Mouse (Mus musculus) kidney, postnatal 4 days (tissue): ENCODE measurements around the gene Snrpa.

Experiments used
- DNase-seq, 2 experiments: peaks; one replicate each; pipeline ENCODE4 v3.0.0; 2021; ENCODE audit warnings: mixed read lengths in 2 of 2

The Snrpa gene

GRCm38 (mm10) chr7:27165696-27166095 lies 30.4 kb downstream of the Snrpa start:
- DNase-seq, result no peak

DNA sequence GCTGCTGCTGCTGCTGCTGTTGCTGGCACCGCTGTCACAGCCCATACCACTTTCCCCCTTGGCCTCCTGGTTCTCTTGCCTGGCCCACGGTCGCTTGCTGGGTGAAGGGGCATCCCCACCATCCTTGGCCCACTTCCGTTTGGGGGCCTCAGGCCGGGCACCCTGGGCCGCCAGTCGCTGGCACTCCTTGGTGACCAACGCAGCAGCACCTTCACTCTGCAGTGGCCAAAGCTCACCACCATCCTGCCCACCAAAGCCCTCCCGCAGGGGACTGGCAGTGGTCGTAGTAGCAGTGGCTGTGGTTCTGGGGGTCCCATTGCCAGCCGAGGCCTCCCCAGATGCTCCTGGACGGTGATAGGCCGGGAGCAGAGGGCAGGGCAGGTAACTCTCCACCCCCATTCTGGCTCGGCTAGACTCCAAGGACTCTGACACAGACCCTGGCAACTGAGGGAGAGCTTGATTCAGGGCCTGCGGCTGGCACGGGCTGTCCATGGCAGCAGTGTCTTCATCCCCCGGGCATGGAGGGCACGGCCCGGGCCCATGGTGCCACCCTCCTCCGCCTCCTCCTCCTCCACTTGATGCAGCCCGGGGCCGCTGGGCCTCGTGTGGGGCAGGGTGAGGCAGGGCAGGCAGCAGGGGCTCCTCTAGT lies 30.9 kb downstream of the Snrpa start:
- peak in 1 of 2 experiments; percentile 46 for DNase-seq

GRCm38 (mm10) chr7:27164112-27164947 lies 31.7 kb downstream of the Snrpa start:
- DNase-seq, result peak in 1 of 2 experiments; percentile 49

DNA sequence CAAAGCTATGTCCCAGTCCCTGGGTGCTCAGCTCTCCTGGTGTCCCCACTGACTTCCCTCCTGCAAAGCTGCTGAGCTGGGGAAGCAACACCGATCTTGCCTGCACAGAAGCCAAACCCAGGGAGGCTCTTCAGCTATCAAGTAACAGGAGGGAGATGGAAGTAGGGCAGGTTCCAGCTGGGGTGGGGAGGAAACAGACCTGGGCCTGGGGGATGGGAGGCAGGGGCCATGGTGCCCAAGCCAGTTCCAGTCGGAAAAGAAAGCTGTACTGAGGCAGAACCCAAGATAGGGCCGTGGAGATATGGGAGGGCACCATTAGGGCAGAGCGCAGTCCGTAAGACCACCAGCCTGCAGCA lies 32.6 kb downstream of the Snrpa start:
- DNase-seq, result no peak

DNA sequence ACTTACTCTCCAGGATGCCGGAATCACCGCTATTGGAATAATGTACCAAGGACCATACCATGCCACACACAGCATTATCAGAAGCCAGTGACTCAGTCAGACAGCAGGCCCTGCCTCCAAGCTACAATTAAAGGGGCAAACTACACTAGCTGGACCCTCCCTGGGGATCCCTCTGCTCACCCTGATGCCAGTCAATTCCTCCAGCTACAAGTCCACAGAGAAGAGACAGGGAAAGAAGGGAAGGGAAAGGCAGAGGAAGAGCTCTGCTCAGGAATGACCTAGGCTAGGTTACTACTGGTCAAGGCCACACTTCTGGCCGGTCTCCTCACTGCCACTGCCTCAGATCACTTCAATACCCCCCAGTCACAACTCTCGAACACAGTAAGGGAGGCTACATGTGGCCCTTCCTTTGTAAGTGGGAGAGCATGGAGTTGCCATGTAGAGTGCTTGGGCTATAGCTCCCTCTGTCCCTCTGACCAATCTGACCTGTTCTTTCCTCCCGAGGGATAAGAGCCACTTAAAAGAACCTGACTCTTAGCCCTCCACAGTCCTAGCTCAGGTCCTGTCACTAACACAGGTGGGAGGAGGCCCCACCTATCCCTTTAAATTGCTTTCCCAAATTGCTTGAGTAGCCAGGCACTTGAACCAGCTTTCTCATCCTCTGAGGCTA lies 33.2 kb downstream of the Snrpa start:
- DNase-seq, result no peak

DNA sequence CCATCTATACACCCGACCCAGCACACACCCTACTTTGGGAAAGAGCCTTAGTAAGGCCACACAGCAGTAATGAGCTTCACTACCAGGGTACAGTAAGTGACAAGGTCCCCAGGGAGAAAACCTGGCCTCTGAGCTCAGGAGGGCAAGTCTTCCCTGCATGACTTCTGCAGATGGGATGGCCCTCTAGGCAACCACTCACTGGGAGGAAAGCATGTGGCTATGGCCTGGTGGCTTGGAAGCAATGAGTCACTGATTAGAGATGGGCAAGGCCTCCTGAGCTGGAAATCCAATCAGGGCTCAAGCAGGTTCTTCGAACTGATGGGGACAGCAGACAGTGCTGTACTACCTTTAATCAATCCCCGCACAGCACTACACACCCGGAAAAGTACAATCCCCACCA lies 34.3 kb downstream of the Snrpa start:
- peak in 1 of 2 experiments; percentile 51 for DNase-seq

DNA sequence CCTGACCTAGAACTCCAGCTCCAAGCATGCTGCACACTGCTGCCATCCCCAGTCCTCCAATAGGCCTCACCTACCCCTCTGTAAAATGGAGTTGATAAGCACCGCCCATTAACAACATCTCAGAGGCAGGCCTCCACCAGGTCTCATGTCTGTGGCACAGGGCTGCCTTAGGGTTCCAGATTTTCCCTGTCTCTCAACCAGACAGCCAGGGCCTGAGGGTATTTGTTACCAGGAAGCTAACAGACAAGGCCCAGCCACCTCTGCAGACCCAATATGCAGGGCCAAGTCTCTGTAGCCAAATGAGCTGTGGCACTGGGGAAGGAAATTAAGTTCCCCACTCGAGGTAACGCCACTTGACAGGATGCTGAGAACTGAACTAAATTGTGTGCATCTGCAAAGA lies 35.1 kb downstream of the Snrpa start:
- DNase-seq, result no peak

DNA sequence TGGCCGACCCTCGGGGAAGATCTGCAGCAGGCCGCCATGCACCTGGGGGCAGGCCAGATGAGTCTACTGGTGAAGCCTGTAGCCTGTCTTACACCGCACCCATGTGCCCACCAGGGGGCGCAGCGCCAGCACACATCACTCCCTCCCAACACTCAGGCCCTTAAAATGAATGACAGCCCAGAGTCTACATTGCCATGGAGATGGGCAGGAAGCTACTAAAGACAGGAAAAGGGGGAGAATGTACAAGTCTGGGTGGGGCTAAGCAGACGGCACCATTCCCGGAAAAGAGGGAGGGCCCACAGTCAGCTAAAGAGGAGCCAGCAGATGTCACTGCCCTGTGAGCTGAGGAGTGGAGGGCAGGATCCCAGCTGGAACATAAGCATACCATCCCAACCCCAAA lies 36.2 kb downstream of the Snrpa start:
- peak; percentile 92 to 95 for DNase-seq

DNA sequence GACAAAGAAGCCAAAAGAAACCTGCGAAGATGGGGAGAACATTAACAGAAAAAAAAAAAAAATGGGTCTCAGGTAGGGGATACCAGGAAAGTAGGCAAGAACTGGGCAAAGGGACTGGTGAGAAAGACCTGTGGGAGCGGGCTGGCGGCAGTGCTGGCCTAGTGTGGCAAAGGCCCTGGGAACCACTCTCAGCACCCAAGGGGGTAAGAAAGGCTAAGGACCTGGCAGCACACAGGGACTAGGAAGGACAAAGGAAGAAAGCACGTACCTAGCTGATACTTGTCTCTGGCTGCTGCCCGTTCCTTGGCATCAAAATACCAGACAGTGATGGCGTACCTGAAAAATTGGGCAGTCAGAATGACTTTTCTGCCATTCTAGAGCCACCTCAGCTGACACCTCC lies 36.8 kb downstream of the Snrpa start:
- no peak for DNase-seq

- no peak for DNase-seq
Observed at GRCm38 (mm10) chr7:27158171-27158570, 37.9 kb downstream of the Snrpa start.

DNA sequence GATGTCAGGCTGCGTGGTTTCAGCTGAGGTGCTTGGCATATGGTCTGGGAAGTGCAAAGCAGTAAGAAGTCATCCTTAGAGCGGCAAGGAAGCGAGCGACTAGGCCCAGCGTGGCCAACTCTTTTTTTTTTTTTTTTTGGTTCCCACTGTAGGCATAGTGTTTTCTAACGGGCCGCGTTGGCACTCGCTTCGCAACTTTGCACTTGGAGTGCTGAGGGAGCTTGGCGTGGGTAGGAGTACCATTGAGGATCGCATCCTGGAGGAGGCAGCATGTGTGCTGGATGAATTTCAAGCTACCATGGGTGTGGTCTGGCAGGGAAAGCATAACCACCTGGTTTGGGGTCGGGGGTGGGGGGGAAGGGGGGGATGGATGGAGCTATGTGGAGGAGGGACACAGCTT lies 40.1 kb downstream of the Snrpa start:
- DNase-seq, result no peak

GRCm38 (mm10) chr7:27153205-27153764 lies 42.8 kb downstream of the Snrpa start, which contains the start of gene Cyp2t4:
Cyp2t4 (plus strand) TSS chr7:27153714.
- peak; percentile 63 to 74 for DNase-seq
